Mouse (Mus musculus) kidney, adult 2 months (tissue): ENCODE measurements at regions not wholly inside any gene's neighbourhood (a gene's known extent, or its start where the extent isn't known, plus 50 kb on each side); places are given as distances from the start of the nearest gene placed in this dataset.

Source experiments
- DNase-seq: peaks from one replicate; pipeline ENCODE4 v3.0.0; 2021
- H3K27ac ChIP-seq: fragments of 200-500 bp; 2 replicates; pipeline ENCODE4 v1.5.1; 2012; ENCODE audit warnings: low read depth, low read length, control low read depth, inconsistent platforms; ENCODE audit not compliant: insufficient read depth
- H3K27me3 ChIP-seq: fragments of 200-500 bp; replicated peaks from 2 replicates; pipeline ENCODE4 v1.6.1; 2012; ENCODE audit warnings: mild to moderate bottlenecking, moderate library complexity, low read length, inconsistent platforms; ENCODE audit not compliant: control insufficient read depth, insufficient read depth
- H3K36me3 ChIP-seq: fragments of 200-500 bp; 2 replicates; pipeline ENCODE4 v1.6.1; 2012; ENCODE audit warnings: mild to moderate bottlenecking, moderate library complexity, low read length, inconsistent platforms; ENCODE audit not compliant: control insufficient read depth, insufficient read depth
- H3K4me1 ChIP-seq: fragments of 200-500 bp; 2 replicates; pipeline ENCODE4 v1.6.1; 2011; ENCODE audit warnings: low read length; ENCODE audit not compliant: control insufficient read depth, insufficient read depth
- H3K4me3 ChIP-seq: fragments of 200-500 bp; 2 replicates; pipeline ENCODE4 v1.5.1; 2011; ENCODE audit warnings: mild to moderate bottlenecking, low read depth, low read length, control low read depth; ENCODE audit not compliant: insufficient read depth
- CTCF ChIP-seq: fragments of 200-500 bp; conservative IDR thresholded peaks from 2 replicates; pipeline ENCODE4 v1.5.1; 2011; ENCODE audit warnings: low read depth, mild to moderate bottlenecking, control low read depth, low read length, moderate library complexity, mixed read lengths; ENCODE audit not compliant: insufficient read depth, insufficient read length
- POLR2A ChIP-seq: fragments of 200-500 bp; IDR thresholded peaks from one replicate; pipeline ENCODE4 v1.6.1; 2011; ENCODE audit warnings: low read depth, low read length, control low read depth
- WGBS: fragments of 180-500 bp; shearing (Covaris S2); methylation state at CpG from one replicate; pipeline ENCODE4 v1.1.7; 2018; 5-methylcytosine and 5-hydroxymethylcytosine counted together

- Histone ChIP-seq H3K36me3 (no peaks in the 10 kb centered on the region), H3K27me3 (no peaks in the 10 kb centered on the region), H3K4me3 (no peak overlapping the region), H3K27ac (no peak overlapping the region), H3K4me1 (no peaks in the 10 kb centered on the region)
- TF ChIP-seq CTCF (no peak), POLR2A (no peak)
- DNase-seq, result no peak
- 72% methylated on average over 3 of the region's 3 CpGs for WGBS
Measured at GRCm38 (mm10) chr13:75501530-75501929, 205.0 kb upstream of the Ell2 start.

DNA sequence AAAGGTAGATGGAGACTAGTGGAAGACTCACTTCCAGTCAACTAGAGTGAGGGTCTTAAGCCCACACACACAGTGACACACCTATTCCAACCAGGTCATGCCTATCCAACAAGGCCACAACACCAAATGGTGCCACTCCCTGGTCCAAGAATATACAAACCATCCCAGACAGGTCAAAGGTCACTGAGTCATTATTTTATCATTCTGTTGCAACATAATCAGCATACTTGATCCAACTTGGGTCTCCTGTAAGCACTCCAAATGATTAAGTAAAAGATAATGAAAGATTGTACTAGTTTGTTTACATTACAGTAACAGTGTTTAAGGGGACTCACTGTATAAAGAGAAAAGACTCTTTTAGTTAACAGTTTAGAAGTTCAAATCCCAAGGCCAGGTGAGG, 203.2 kb upstream of the Ell2 start:
- no peak for DNase-seq
- no peak for TF ChIP-seq CTCF
- no peak for TF ChIP-seq POLR2A

DNA sequence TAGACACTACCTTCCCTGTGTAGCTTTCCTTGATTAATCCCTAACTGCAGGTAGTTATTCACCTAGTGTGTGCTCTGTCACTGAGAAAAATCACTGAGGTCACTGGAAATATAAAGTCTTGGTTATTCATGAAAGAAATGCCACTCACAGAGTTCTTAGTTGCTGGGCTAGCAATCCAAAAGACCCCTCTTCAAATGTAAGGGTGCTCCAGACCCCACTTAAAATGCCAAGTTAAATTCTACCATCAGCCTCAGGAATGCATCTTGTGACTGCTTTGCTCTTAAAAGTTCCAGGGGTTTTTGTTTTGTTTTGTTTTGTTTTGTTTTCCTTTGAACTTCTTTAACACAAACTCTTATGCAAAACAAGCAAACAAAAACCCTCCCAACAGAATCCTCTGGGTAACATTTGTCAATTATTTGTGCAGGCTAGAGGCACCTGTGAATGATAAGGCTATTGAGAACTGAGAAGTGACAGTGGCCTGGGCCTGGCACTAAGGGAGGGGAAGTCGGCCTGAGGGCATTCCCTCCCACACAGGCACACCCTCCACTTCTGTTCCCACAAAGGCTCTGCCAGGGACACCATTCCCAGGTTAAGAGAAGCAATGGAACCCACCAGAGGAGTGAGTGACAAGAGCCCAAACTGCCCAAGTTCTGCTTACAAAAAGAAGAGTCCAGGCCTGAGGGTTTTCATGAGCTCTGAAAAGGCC, 192.1 kb upstream of the Ell2 start:
- H3K27ac ChIP-seq, result no peak overlapping the region
- no peaks in the 10 kb centered on the region for H3K27me3 ChIP-seq
- DNase-seq, result no peak
- no peak overlapping the region for H3K4me3 ChIP-seq
- 16% methylated on average over 1 of the region's 1 CpGs for WGBS
- no peaks in the 10 kb centered on the region for H3K36me3 ChIP-seq
- TF ChIP-seq CTCF, result no peak
- no peak for TF ChIP-seq POLR2A
- no peaks in the 10 kb centered on the region for H3K4me1 ChIP-seq

More for the DNA sequence above, 203.2 kb upstream of the Ell2 start:
- Histone ChIP-seq H3K4me3 (no peak overlapping the region), H3K27ac (no peak overlapping the region), H3K27me3 (no peaks in the 10 kb centered on the region), H3K4me1 (no peaks in the 10 kb centered on the region), H3K36me3 (no peaks in the 10 kb centered on the region)

DNA sequence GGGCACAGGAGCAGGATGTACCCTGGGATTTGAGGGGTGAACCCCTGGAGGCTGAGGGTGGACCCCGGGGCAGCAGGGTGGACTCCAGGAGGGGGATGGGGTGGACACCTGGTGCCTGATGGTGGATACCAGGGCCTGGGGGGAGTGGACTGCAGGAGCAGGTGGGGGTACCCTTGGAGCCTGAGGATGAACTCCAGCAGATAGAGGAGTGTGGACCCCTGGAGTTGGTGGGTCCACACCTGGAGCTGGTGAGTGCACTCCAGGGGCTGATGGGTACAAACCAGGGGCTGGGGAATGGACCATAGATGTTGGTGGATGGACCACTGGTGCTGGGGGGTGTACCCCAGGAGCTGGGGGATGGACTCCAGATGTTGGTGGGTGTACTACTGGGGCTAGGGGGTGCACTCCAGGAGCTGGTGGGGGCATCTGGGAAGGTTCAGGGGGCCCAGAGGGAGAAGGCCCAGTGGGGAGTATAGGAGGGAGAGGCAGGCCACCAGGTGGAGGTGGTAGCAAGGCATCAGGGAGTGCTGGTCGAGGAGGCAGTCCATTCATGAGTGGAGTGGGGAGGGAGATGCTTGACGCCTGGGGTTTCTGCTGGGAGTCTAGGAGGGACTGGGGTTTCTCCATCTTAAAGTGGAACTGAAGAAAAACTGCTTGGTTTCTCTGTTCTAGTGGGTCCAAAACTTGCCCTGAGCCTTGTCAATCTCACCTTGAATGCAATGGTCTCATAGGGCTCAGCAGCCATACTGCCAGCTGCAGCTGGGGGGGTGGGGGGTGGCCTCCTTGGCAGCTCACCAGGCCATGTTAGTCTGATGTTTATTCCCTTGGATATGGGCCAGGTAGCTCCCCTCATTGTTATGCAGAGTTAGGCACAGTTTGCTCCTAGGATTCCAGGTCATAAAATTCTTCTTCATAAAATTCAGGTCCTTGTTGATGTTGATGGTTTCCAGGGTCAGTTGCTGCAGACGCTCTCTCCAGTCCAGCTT, 183.0 kb upstream of the Ell2 start:
- 64% methylated on average over 4 of the region's 4 CpGs for WGBS
- Histone ChIP-seq H3K4me3 (no peak overlapping the region), H3K4me1 (no peaks in the 10 kb centered on the region), H3K36me3 (no peaks in the 10 kb centered on the region), H3K27ac (no peak overlapping the region), H3K27me3 (no peaks in the 10 kb centered on the region)
- no peak for TF ChIP-seq CTCF
- no peak for DNase-seq

- 94% methylated on average over 4 of the region's 4 CpGs for WGBS
- TF ChIP-seq CTCF (no peak), POLR2A (no peak)
- Histone ChIP-seq H3K27ac (no peak overlapping the region), H3K36me3 (no peaks in the 10 kb centered on the region), H3K4me1 (no peaks in the 10 kb centered on the region), H3K27me3 (no peaks in the 10 kb centered on the region), H3K4me3 (no peak overlapping the region)
- no peak for DNase-seq
Measured at GRCm38 (mm10) chr13:75524481-75524880, 182.1 kb upstream of the Ell2 start.

- H3K27me3 ChIP-seq, result no peaks in the 10 kb centered on the region
- TF ChIP-seq POLR2A (no peak), CTCF (no peak)
- H3K27ac ChIP-seq, result no peak overlapping the region
- no peaks in the 10 kb centered on the region for H3K4me1 ChIP-seq
- no peak overlapping the region for H3K4me3 ChIP-seq
- no peak for DNase-seq
- H3K36me3 ChIP-seq, result no peaks in the 10 kb centered on the region
- WGBS, result 91% methylated on average over 1 of the region's 1 CpGs
Measured at GRCm38 (mm10) chr13:75531566-75531965, 175.0 kb upstream of the Ell2 start.

DNA sequence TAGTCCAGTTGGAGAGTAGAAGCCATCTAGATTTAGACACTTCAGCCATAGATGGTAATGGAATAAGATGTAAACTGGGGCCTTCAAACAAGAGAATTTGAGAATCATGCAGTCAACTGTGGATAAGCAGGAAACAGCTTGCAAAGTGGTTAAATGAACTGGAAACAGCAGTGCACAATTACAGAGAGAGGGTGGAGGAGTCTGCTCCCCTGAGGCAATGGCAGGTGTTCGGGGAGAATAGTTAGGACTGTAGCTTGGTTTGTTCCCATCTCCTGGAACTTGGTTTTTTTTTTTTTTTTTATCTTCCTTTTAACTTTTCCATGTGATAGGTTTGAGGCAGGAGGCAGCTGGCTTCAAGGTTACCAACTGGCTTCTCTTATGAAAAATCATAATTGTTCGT, 165.1 kb upstream of the Ell2 start:
- Histone ChIP-seq H3K4me1 (peaks cover 4% of the 10 kb centered on the region; the same call in 1 of the 2 replicates), H3K27me3 (no peaks in the 10 kb centered on the region), H3K36me3 (no peaks in the 10 kb centered on the region), H3K27ac (no peak overlapping the region; the same call in 1 of the 2 replicates), H3K4me3 (no peak overlapping the region)
- DNase-seq, result peak; percentile 2
- WGBS, result 56% methylated on average over 2 of the region's 2 CpGs
- TF ChIP-seq CTCF (no peak), POLR2A (no peak)
